Mouse (Mus musculus): ENCODE measurements around the gene Obscn.

DNA sequence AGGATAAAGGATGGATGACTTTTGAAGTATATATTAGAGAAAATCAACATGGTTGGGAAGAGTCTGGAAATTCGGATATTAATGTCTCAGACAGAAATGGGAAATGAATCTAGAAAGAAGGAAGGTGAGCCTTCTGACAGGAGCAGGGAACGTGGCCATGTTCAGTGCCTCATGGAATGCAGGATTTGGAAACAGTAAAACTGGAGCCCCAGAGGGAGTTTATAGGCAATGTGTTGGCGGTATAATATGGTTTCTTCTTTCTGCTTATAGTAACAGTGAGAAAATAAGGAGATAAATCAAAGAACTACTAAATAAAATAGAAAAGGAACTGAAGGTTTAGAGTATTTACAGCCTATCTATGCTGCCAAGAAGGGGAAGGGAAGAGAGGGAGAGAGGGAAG, 78.2 kb downstream of the Obscn start:
- TF ChIP-seq CTCF (IDR thresholded peaks at IDR 0.05; ENCODE audit: low read depth) (no peak), EP300 (IDR thresholded peaks at IDR 0.05; ENCODE audit: low read depth) (no peak)

Measured in heart, postnatal 0 days (tissue).